Mouse (Mus musculus): Measurements from ENCODE around the gene Siva1. TPM values are rescaled to one million over a fixed set of nuclear protein-coding genes. Genes with fewer than 3 reads are reported as not detected.

Siva1 gene
- polyA plus RNA-seq, 1 experiment from 2014 or later = 178 TPM

DNA sequence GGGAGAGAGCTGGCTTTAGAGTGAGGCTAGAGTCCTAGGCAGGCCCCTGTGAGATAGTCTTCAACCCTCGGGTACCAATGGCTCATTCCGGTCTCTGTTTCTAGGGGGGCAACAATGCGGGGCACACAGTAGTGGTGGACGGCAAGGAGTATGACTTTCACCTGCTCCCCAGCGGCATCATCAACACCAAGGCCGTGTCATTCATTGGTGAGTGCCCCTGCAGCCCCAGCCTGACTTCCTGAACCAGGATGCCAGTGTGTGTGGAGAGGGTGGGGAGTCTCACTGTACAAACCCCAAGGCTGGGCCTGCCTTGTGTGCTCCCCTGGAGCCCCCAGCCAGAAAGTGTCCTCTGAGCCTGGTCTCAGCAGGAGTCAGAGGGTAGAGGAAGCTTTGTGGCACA is 16.3 kb upstream of the Siva1 start:
- no peak overlapping the region for H3K27ac ChIP-seq (ENCODE audit: low read depth, low read length)
- peaks cover 2% of the 10 kb centered on the region; the same call in 1 of the 2 replicates for H3K27me3 ChIP-seq (ENCODE audit: control insufficient read depth, insufficient read depth, low read length)
- no peak overlapping the region for H3K4me3 ChIP-seq (ENCODE audit: low read depth, low read length)
- no peaks in the 10 kb centered on the region for H3K36me3 ChIP-seq (ENCODE audit: control insufficient read depth, insufficient read depth, low read length)
- WGBS = 92% methylated on average over 6 of the region's 6 CpGs
- no peaks in the 10 kb centered on the region for H3K4me1 ChIP-seq (replicated peaks; ENCODE audit: control insufficient read depth, insufficient read depth, low read length)
- no peak for ATAC-seq (ENCODE audit: low FRiP score)
- H3K4me2 ChIP-seq (replicated peaks; ENCODE audit: low read depth, low read length) = no peak overlapping the region
- no peak for DNase-seq (ENCODE audit: low spot score)
- H3K9me3 ChIP-seq (ENCODE audit: control insufficient read depth, low read length) = no peaks in the 10 kb centered on the region
- no peak overlapping the region for H3K9ac ChIP-seq (ENCODE audit: low read depth, low read length)

DNA sequence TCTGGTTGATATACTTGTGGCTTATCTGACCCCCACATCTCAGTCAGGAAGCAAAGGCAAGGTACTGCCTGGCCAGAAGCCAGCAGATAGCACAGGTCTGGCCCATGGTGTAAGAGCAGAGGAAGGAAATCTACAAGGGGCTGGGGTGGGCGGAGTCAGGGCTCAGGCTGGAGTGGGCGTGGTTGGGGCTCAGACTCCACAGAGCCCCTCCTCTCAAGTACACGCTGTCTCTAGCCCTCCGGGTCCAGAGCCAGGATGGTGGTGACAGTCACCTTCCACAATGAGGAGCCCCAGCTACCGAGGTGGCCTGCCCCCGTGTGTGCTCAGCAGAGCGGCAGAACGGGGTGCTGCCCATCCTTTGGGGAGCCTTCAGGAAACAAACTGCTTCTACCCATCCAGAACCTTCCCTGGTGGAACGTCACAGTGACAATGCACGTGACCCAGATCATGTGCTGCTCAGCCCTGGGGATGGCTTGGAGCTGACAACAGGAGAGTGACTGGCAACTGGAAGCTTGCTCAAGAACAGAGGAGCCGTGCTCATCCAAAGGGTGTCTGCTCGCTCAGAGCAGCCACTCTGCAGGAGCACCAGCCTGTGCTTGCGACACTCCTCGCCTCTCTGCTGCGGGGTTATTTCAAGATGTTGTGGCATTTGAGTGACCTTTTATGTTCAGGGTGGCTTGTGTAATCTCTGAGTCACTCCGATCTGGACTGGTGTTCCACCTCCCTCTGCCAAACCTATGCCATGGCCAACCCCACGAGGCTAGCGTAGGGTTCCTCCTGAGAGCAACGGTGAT is 15.4 kb upstream of the Siva1 start:
- Histone ChIP-seq H3K9ac (ENCODE audit: low read depth, low read length) (no peak overlapping the region), H3K9me3 (ENCODE audit: control insufficient read depth, low read length) (no peaks in the 10 kb centered on the region), H3K27ac (ENCODE audit: low read depth, low read length) (no peak overlapping the region), H3K36me3 (ENCODE audit: control insufficient read depth, insufficient read depth, low read length) (no peaks in the 10 kb centered on the region), H3K27me3 (ENCODE audit: control insufficient read depth, insufficient read depth, low read length) (peaks cover 2% of the 10 kb centered on the region; the same call in 1 of the 2 replicates), H3K4me3 (ENCODE audit: low read depth, low read length) (no peak overlapping the region), H3K4me1 (replicated peaks; ENCODE audit: control insufficient read depth, insufficient read depth, low read length) (no peaks in the 10 kb centered on the region), H3K4me2 (replicated peaks; ENCODE audit: low read depth, low read length) (peak overlapping the region; percentile 36)
- 36% methylated on average over 19 of the region's 19 CpGs for WGBS
- DNase-seq (ENCODE audit: low spot score) (peak; percentile 77), ATAC-seq (ENCODE audit: low FRiP score) (peak; percentile 81)

DNA sequence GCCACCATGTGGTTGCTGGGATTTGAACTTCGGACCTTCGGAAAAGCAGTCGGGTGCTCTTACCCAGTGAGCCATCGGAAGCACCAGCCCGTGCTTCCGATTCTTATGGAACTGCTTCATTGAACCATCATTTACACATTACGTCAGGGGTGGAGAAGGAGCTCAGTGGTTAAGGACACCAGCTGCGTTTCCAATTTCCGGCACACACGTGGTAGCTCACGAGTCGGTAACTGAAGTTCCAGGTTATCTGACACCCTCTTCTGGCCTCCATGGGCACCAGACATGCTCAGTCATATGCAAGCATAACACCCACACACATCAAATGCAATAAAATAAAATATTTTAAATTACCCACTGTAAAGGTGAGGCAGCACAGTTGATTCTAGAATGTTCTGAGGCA is 14.4 kb upstream of the Siva1 start:
- H3K36me3 ChIP-seq (ENCODE audit: control insufficient read depth, insufficient read depth, low read length) = no peaks in the 10 kb centered on the region
- H3K27ac ChIP-seq (ENCODE audit: low read depth, low read length) = no peak overlapping the region
- no peaks in the 10 kb centered on the region for H3K4me1 ChIP-seq (replicated peaks; ENCODE audit: control insufficient read depth, insufficient read depth, low read length)
- DNase-seq (ENCODE audit: low spot score) (no peak), ATAC-seq (ENCODE audit: low FRiP score) (no peak)
- H3K9me3 ChIP-seq (ENCODE audit: control insufficient read depth, low read length) = no peaks in the 10 kb centered on the region
- no peak overlapping the region for H3K4me2 ChIP-seq (replicated peaks; ENCODE audit: low read depth, low read length)
- WGBS = 92% methylated on average over 12 of the region's 12 CpGs
- H3K4me3 ChIP-seq (ENCODE audit: low read depth, low read length) = no peak overlapping the region
- H3K27me3 ChIP-seq (ENCODE audit: control insufficient read depth, insufficient read depth, low read length) = no peaks in the 10 kb centered on the region
- H3K9ac ChIP-seq (ENCODE audit: low read depth, low read length) = no peak overlapping the region

GRCm38 (mm10) chr12:112630796-112631195 is 13.7 kb upstream of the Siva1 start:
- no peak overlapping the region for H3K4me2 ChIP-seq (replicated peaks; ENCODE audit: low read depth, low read length)
- H3K36me3 ChIP-seq (ENCODE audit: control insufficient read depth, insufficient read depth, low read length) = no peaks in the 10 kb centered on the region
- no peak overlapping the region for H3K27ac ChIP-seq (ENCODE audit: low read depth, low read length)
- DNase-seq (ENCODE audit: low spot score) (no peak), ATAC-seq (ENCODE audit: low FRiP score) (no peak)
- no peaks in the 10 kb centered on the region for H3K27me3 ChIP-seq (ENCODE audit: control insufficient read depth, insufficient read depth, low read length)
- WGBS = 87% methylated on average over 5 of the region's 5 CpGs
- H3K4me1 ChIP-seq (replicated peaks; ENCODE audit: control insufficient read depth, insufficient read depth, low read length) = no peaks in the 10 kb centered on the region
- no peaks in the 10 kb centered on the region for H3K9me3 ChIP-seq (ENCODE audit: control insufficient read depth, low read length)
- H3K9ac ChIP-seq (ENCODE audit: low read depth, low read length) = no peak overlapping the region
- no peak overlapping the region for H3K4me3 ChIP-seq (ENCODE audit: low read depth, low read length)

GRCm38 (mm10) chr12:112631472-112631871 is 13.0 kb upstream of the Siva1 start:
- H3K27ac ChIP-seq (ENCODE audit: low read depth, low read length) = no peak overlapping the region
- H3K4me1 ChIP-seq (replicated peaks; ENCODE audit: control insufficient read depth, insufficient read depth, low read length) = no peaks in the 10 kb centered on the region
- H3K4me2 ChIP-seq (replicated peaks; ENCODE audit: low read depth, low read length) = no peak overlapping the region
- H3K9me3 ChIP-seq (ENCODE audit: control insufficient read depth, low read length) = no peaks in the 10 kb centered on the region
- no peak overlapping the region for H3K9ac ChIP-seq (ENCODE audit: low read depth, low read length)
- DNase-seq (ENCODE audit: low spot score) = no peak
- H3K4me3 ChIP-seq (ENCODE audit: low read depth, low read length) = no peak overlapping the region
- no peaks in the 10 kb centered on the region for H3K27me3 ChIP-seq (ENCODE audit: control insufficient read depth, insufficient read depth, low read length)
- 81% methylated on average over 1 of the region's 1 CpGs for WGBS
- ATAC-seq (ENCODE audit: low FRiP score) = no peak
- H3K36me3 ChIP-seq (ENCODE audit: control insufficient read depth, insufficient read depth, low read length) = no peaks in the 10 kb centered on the region

GRCm38 (mm10) chr12:112632084-112632777 is 12.2 kb upstream of the Siva1 start:
- Histone ChIP-seq H3K4me1 (replicated peaks; ENCODE audit: control insufficient read depth, insufficient read depth, low read length) (no peaks in the 10 kb centered on the region), H3K27me3 (ENCODE audit: control insufficient read depth, insufficient read depth, low read length) (no peaks in the 10 kb centered on the region), H3K4me2 (replicated peaks; ENCODE audit: low read depth, low read length) (no peak overlapping the region), H3K4me3 (ENCODE audit: low read depth, low read length) (no peak overlapping the region), H3K36me3 (ENCODE audit: control insufficient read depth, insufficient read depth, low read length) (no peaks in the 10 kb centered on the region), H3K9ac (ENCODE audit: low read depth, low read length) (no peak overlapping the region), H3K27ac (ENCODE audit: low read depth, low read length) (no peak overlapping the region), H3K9me3 (ENCODE audit: control insufficient read depth, low read length) (no peaks in the 10 kb centered on the region)
- DNase-seq (ENCODE audit: low spot score) (no peak), ATAC-seq (ENCODE audit: low FRiP score) (no peak)
- 71% methylated on average over 11 of the region's 11 CpGs for WGBS

- no peaks in the 10 kb centered on the region for H3K4me1 ChIP-seq (replicated peaks; ENCODE audit: control insufficient read depth, insufficient read depth, low read length)
- no peaks in the 10 kb centered on the region for H3K36me3 ChIP-seq (ENCODE audit: control insufficient read depth, insufficient read depth, low read length)
- DNase-seq (ENCODE audit: low spot score) (no peak), ATAC-seq (ENCODE audit: low FRiP score) (no peak)
- H3K27ac ChIP-seq (ENCODE audit: low read depth, low read length) = no peak overlapping the region
- H3K9ac ChIP-seq (ENCODE audit: low read depth, low read length) = no peak overlapping the region
- H3K27me3 ChIP-seq (ENCODE audit: control insufficient read depth, insufficient read depth, low read length) = no peaks in the 10 kb centered on the region
- 82% methylated on average over 5 of the region's 5 CpGs for WGBS
- H3K4me2 ChIP-seq (replicated peaks; ENCODE audit: low read depth, low read length) = no peak overlapping the region
- no peaks in the 10 kb centered on the region for H3K9me3 ChIP-seq (ENCODE audit: control insufficient read depth, low read length)
- H3K4me3 ChIP-seq (ENCODE audit: low read depth, low read length) = no peak overlapping the region
These were observed 11.6 kb upstream of the Siva1 start for GRCm38 (mm10) chr12:112632907-112633306.

DNA sequence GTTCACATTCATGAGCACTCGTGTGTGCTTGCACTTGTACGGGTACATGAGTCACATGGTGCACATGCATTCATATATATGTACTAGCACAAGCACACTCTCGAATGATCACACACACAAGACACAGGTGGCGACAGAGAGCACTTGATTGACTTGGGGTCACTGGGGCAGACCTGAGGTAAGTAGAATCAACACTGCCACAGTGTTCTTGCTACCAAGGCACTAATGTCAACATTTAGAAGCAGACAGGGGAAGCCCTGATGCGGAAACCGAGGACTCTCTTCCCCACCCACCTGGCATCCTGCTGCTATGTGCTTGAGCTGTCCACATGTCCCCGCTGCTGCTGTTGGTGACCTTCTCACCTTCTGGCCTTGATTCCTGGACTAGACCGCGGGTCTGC is 10.8 kb upstream of the Siva1 start:
- Histone ChIP-seq H3K36me3 (ENCODE audit: control insufficient read depth, insufficient read depth, low read length) (no peaks in the 10 kb centered on the region), H3K4me3 (ENCODE audit: low read depth, low read length) (no peak overlapping the region), H3K9me3 (ENCODE audit: control insufficient read depth, low read length) (no peaks in the 10 kb centered on the region), H3K4me2 (replicated peaks; ENCODE audit: low read depth, low read length) (no peak overlapping the region), H3K27ac (ENCODE audit: low read depth, low read length) (no peak overlapping the region), H3K4me1 (replicated peaks; ENCODE audit: control insufficient read depth, insufficient read depth, low read length) (no peaks in the 10 kb centered on the region), H3K27me3 (ENCODE audit: control insufficient read depth, insufficient read depth, low read length) (no peaks in the 10 kb centered on the region), H3K9ac (ENCODE audit: low read depth, low read length) (no peak overlapping the region)
- 69% methylated on average over 9 of the region's 9 CpGs for WGBS
- no peak for ATAC-seq (ENCODE audit: low FRiP score)
- DNase-seq (ENCODE audit: low spot score) = no peak

GRCm38 (mm10) chr12:112639526-112639925 is 5.0 kb upstream of the Siva1 start:
- Histone ChIP-seq H3K9ac (ENCODE audit: low read depth, low read length) (no peak overlapping the region), H3K27ac (ENCODE audit: low read depth, low read length) (no peak overlapping the region), H3K4me1 (replicated peaks; ENCODE audit: control insufficient read depth, insufficient read depth, low read length) (no peaks in the 10 kb centered on the region; the same call in 1 of the 2 replicates), H3K9me3 (ENCODE audit: control insufficient read depth, low read length) (no peaks in the 10 kb centered on the region), H3K36me3 (ENCODE audit: control insufficient read depth, insufficient read depth, low read length) (no peaks in the 10 kb centered on the region), H3K27me3 (ENCODE audit: control insufficient read depth, insufficient read depth, low read length) (no peaks in the 10 kb centered on the region), H3K4me3 (ENCODE audit: low read depth, low read length) (no peak overlapping the region), H3K4me2 (replicated peaks; ENCODE audit: low read depth, low read length) (no peak overlapping the region)
- DNase-seq (ENCODE audit: low spot score) = no peak
- no peak for ATAC-seq (ENCODE audit: low FRiP score)
- WGBS = 87% methylated on average over 10 of the region's 10 CpGs
